Mouse (Mus musculus) mouse trophoblast stem cell (cell line): ENCODE results near the gene Amn1.

Experiments used
- in situ Hi-C, 2 experiments: fragments of 300-500 bp; cut with MseI, MboI; formaldehyde crosslinking; loops; 2 replicates in 1 of 2; 3 replicates in 1 of 2; pipeline ENCODE4 v1.15.1; 2025

Amn1 gene

GRCm38 (mm10) chr6:149154116-149155030 is 34.1 kb downstream of the Amn1 start:
- in situ Hi-C loops: no loop called here

- in situ Hi-C loops: no loop called here
Observed at GRCm38 (mm10) chr6:149153473-149154115, 34.9 kb downstream of the Amn1 start.

- in situ Hi-C loops: no loop called here
Observed at GRCm38 (mm10) chr6:149152119-149152518, 36.4 kb downstream of the Amn1 start.

- in situ Hi-C loops: no loop called here
Observed at GRCm38 (mm10) chr6:149148436-149149229, 39.9 kb downstream of the Amn1 start.

- in situ Hi-C loops: no loop called here
Observed at GRCm38 (mm10) chr6:149145143-149145542, 43.4 kb downstream of the Amn1 start.

- in situ Hi-C loops: no loop called here
Observed at GRCm38 (mm10) chr6:149141393-149142173, 46.9 kb downstream of the Amn1 start.

- in situ Hi-C loops: no loop called here
Observed at GRCm38 (mm10) chr6:149139471-149139870, 49.0 kb downstream of the Amn1 start, which contains the start of gene Etfbkmt. TSS of gene Etfbkmt (plus strand) at chr6:149139849.

GRCm38 (mm10) chr6:149139011-149139410 is 49.5 kb downstream of the Amn1 start:
- in situ Hi-C loops: no loop called here

GRCm38 (mm10) chr6:149137936-149138335 is 50.6 kb downstream of the Amn1 start:
- in situ Hi-C loops: no loop called here

GRCm38 (mm10) chr6:149135631-149136030 is 52.9 kb downstream of the Amn1 start:
- in situ Hi-C loops: no loop called here

- in situ Hi-C loops: no loop called here
Observed at GRCm38 (mm10) chr6:149134391-149135150, 53.9 kb downstream of the Amn1 start.

- in situ Hi-C loops: no loop called here
Observed at GRCm38 (mm10) chr6:149132311-149133077, 56.0 kb downstream of the Amn1 start.

GRCm38 (mm10) chr6:149131111-149131510 is 57.4 kb downstream of the Amn1 start:
- in situ Hi-C loops: no loop called here

GRCm38 (mm10) chr6:149129870-149130269 is 58.6 kb downstream of the Amn1 start, which contains the start of gene Gm10203:
TSS of gene Gm10203 (plus strand) at chr6:149130170.
- in situ Hi-C loops: loop anchor here (5.0 kb wide), 1 partner anchor 247 kb away; no protein-coding TSS in a partner anchor

- in situ Hi-C loops: loop anchor here (5.0 kb wide), 1 partner anchor 251 kb away; no protein-coding TSS in a partner anchor
Observed at GRCm38 (mm10) chr6:149126675-149127074, 61.8 kb downstream of the Amn1 start.

GRCm38 (mm10) chr6:149123042-149123441 is 65.5 kb downstream of the Amn1 start:
- in situ Hi-C loops: no loop called here

- in situ Hi-C loops: loop anchor here (5.0 to 10.0 kb wide), 2 partner anchors 105 to 108 kb away; no protein-coding TSS in a partner anchor
Observed at GRCm38 (mm10) chr6:149119853-149120252, 68.7 kb downstream of the Amn1 start.

- in situ Hi-C loops: loop anchor here (5.0 to 10.0 kb wide), 2 partner anchors 104 to 107 kb away; no protein-coding TSS in a partner anchor
Observed at GRCm38 (mm10) chr6:149118935-149119334, 69.6 kb downstream of the Amn1 start.

GRCm38 (mm10) chr6:149116992-149117391 is 71.5 kb downstream of the Amn1 start:
- in situ Hi-C loops: loop anchor here (5.0 to 10.0 kb wide), 2 partner anchors 102 to 105 kb away; no protein-coding TSS in a partner anchor
